Mouse (Mus musculus) small intestine, adult 2 months (tissue): ENCODE data around the gene Smg9. TPM values are rescaled to one million over a fixed set of nuclear protein-coding genes. Genes with fewer than 3 reads are reported as not detected.

Source experiments
- H3K27ac ChIP-seq: fragments of 200-500 bp; 2 replicates; pipeline ENCODE4 v1.5.1; 2012; ENCODE audit warnings: low read depth, low read length, control low read depth, inconsistent platforms; ENCODE audit not compliant: insufficient read depth
- H3K27me3 ChIP-seq: fragments of 200-500 bp; 2 replicates; pipeline ENCODE4 v1.6.1; 2012; ENCODE audit warnings: mild to moderate bottlenecking, moderate library complexity, low read length, inconsistent platforms; ENCODE audit not compliant: control insufficient read depth, insufficient read depth
- H3K36me3 ChIP-seq: fragments of 200-500 bp; 2 replicates; pipeline ENCODE4 v1.6.1; 2012; ENCODE audit warnings: mild to moderate bottlenecking, low read length, control low read depth, inconsistent platforms; ENCODE audit not compliant: control insufficient read depth, insufficient read depth
- H3K4me1 ChIP-seq: fragments of 200-500 bp; 2 replicates; pipeline ENCODE4 v1.6.1; 2012; ENCODE audit warnings: low read length, inconsistent platforms, mixed read lengths; ENCODE audit not compliant: control insufficient read depth, insufficient read depth, insufficient read length
- H3K4me3 ChIP-seq: fragments of 200-500 bp; 2 replicates; pipeline ENCODE4 v1.5.1; 2012; ENCODE audit warnings: low read depth, mild to moderate bottlenecking, control low read depth, inconsistent platforms, low read length, moderate library complexity
- CTCF ChIP-seq: fragments of 200-500 bp; IDR thresholded peaks from 2 replicates; pipeline ENCODE4 v1.5.1; 2012; ENCODE audit warnings: low read depth, mild to moderate bottlenecking, control low read depth, inconsistent platforms, low read length, moderate library complexity, mixed read lengths; ENCODE audit not compliant: insufficient replicate concordance, insufficient read length; ENCODE audit errors: extremely low read depth
- POLR2A ChIP-seq: fragments of 200-500 bp; IDR thresholded peaks from 2 replicates; pipeline ENCODE4 v1.6.1; 2012; ENCODE audit warnings: low read depth, mild to moderate bottlenecking, control low read depth, inconsistent platforms, low read length, moderate library complexity
- WGBS: fragments of 180-500 bp; shearing (Covaris S2); methylation state at CpG from one replicate; pipeline ENCODE4 v1.1.7; 2018; 5-methylcytosine and 5-hydroxymethylcytosine counted together
- polyA plus RNA-seq: library from polyadenylated mRNA; depleted of rRNA; stranded (reverse); fragments of >200 nt; gene quantifications from 2 replicates; pipeline ENCODE4 v1.2.3, GENCODE M21; 2012

Smg9 gene
- polyA plus RNA-seq, 1 experiment = 54.2 TPM

DNA sequence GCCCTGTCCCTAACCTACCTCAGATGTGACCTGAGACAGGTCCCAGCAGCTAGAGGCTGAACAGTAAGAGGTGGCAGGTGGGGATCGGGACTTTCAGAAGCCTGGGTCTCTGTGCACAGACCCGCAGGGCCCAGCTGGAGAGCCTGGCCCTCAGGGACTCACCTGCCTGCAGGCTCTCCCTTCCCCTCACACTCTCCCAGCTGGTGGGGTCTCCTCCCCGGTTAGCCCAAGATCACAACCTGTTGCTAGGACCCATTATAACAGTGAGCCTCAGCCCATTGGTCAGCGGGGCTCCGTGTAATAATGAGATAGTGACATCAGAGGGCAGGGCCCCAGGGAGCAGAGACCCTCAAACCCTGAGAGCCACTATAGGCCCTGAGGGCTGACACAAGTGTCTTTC, 35.9 kb downstream of the Smg9 start:
- TF ChIP-seq CTCF (no peak), POLR2A (no peak)
- Histone ChIP-seq H3K4me3 (no peak overlapping the region), H3K27ac (no peak overlapping the region), H3K27me3 (peaks cover 4% of the 10 kb centered on the region; the same call in 1 of the 2 replicates), H3K36me3 (no peaks in the 10 kb centered on the region), H3K4me1 (peaks cover 10% of the 10 kb centered on the region)
- WGBS = 83% methylated on average over 5 of the region's 5 CpGs

DNA sequence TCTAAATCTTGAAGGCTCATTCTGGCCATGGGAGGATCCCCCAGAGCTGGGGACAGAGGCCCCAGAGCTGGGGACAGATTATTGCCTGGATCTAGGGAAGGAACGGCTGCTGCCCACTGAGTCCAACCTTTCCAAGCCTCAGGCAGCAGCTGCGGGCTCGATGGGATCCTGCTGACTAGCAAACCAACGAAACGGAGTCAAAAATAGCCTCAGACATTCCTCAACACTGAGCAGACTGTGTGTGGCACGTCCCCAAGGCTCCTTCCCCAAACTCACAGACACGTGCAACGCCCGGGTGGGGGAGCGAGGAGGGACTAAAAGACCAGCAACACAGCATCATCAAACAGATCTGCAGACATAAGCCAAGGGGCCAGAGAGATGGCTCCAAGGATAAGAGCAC, 38.6 kb downstream of the Smg9 start:
- H3K4me1 ChIP-seq = no peaks in the 10 kb centered on the region
- H3K4me3 ChIP-seq = no peak overlapping the region
- TF ChIP-seq CTCF (no peak), POLR2A (no peak)
- no peaks in the 10 kb centered on the region for H3K36me3 ChIP-seq
- H3K27ac ChIP-seq = no peak overlapping the region
- H3K27me3 ChIP-seq = no peaks in the 10 kb centered on the region
- 60% methylated on average over 10 of the region's 10 CpGs for WGBS

DNA sequence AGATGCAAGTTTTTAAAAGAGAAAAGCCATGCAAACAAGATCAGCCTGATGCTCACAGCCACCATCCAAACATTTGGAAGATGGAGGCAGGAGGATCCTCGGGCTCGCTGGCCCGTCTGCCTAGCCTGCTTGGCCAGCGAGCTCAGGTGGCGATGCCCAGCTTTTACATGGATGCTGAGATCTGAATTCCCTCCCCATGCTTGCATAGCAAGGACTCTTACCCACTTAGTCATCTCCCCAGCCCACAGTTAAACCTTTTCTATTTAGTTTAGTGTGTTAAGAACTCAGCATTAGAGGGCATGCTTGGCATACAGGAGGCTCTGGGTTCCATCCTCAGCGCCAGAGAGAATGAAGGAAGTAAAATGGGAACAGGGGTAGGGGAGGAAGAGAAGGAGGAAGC, 39.8 kb downstream of the Smg9 start:
- no peak overlapping the region for H3K27ac ChIP-seq
- H3K4me1 ChIP-seq = no peaks in the 10 kb centered on the region
- no peak overlapping the region for H3K4me3 ChIP-seq
- TF ChIP-seq POLR2A (no peak), CTCF (no peak)
- WGBS = 75% methylated on average over 6 of the region's 6 CpGs
- H3K36me3 ChIP-seq = no peaks in the 10 kb centered on the region
- H3K27me3 ChIP-seq = no peaks in the 10 kb centered on the region

DNA sequence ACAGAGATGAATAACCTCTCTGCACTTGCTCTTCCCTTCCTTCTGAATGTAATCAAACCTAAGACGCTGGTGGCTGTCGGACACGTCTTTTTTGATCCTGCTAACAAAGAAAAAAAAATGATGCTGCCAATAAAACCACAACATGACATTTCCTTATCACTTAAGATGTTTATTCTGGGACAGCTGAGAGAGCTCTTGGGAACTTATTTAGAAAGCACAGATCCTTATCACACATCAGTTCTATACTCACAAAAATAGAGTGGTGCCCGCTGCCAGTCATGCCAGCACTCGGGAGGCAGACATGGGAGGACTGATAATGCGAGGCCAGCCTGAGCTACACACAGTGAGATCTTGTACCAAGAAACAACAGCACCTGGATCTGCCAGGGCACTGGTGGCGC, 40.5 kb downstream of the Smg9 start:
- WGBS = 50% methylated on average over 7 of the region's 7 CpGs
- TF ChIP-seq POLR2A (no peak), CTCF (no peak)

DNA sequence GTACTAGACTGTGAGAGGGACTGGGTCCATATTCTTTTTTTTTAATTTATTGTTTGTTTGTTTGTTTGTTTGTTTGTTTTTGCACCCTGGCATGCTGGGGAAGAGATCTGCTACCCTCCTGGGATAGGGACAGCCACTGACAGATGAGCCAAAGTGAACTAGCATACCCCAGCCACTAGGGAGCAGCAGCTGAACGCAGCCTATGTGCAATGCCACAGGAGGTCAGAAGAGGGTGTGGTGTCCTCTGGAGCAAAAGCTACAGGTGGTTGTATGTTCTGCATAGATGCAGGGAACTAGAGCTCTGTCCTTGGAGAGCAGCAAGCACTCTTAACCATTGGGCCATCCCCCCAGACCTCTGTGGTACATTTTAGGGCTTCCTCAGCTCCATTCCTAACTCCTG, 42.4 kb downstream of the Smg9 start:
- TF ChIP-seq POLR2A (no peak), CTCF (peak; percentile 98)
- Histone ChIP-seq H3K4me3 (no peak overlapping the region), H3K27me3 (no peaks in the 10 kb centered on the region), H3K36me3 (no peaks in the 10 kb centered on the region), H3K27ac (0 out of 2 replicates have a peak overlapping the region, but pooled peaks have one; percentile 36), H3K4me1 (no peaks in the 10 kb centered on the region)
- 11% methylated on average over 1 of the region's 1 CpGs for WGBS

More for the DNA sequence above, 40.5 kb downstream of the Smg9 start:
- Histone ChIP-seq H3K4me3 (no peak overlapping the region), H3K27me3 (no peaks in the 10 kb centered on the region), H3K36me3 (no peaks in the 10 kb centered on the region), H3K4me1 (no peaks in the 10 kb centered on the region), H3K27ac (no peak overlapping the region)

DNA sequence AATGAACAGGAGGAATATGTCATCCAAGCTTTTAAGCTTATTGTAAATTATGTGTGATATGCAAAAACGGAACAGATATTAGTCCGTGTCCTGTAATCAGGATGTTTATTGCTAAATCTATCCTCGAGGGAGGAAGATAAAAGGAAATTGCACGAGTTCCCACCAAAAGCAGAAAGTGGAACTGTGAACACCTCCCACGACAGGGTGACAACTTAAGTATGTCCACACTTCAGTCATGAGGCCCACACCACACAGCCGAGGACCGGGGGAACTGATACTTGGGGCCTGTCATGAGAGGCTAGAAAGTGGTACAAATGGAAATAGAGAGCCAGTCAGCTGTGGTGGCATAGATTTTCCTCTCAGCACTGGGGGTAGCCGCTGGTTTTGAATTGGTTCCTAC, 42.9 kb downstream of the Smg9 start:
- H3K36me3 ChIP-seq = no peaks in the 10 kb centered on the region
- 57% methylated on average over 8 of the region's 8 CpGs for WGBS
- no peaks in the 10 kb centered on the region for H3K27me3 ChIP-seq
- H3K27ac ChIP-seq = 0 out of 2 replicates have a peak overlapping the region, but pooled peaks have one; percentile 36
- H3K4me3 ChIP-seq = no peak overlapping the region
- TF ChIP-seq POLR2A (no peak), CTCF (no peak)
- H3K4me1 ChIP-seq = no peaks in the 10 kb centered on the region

DNA sequence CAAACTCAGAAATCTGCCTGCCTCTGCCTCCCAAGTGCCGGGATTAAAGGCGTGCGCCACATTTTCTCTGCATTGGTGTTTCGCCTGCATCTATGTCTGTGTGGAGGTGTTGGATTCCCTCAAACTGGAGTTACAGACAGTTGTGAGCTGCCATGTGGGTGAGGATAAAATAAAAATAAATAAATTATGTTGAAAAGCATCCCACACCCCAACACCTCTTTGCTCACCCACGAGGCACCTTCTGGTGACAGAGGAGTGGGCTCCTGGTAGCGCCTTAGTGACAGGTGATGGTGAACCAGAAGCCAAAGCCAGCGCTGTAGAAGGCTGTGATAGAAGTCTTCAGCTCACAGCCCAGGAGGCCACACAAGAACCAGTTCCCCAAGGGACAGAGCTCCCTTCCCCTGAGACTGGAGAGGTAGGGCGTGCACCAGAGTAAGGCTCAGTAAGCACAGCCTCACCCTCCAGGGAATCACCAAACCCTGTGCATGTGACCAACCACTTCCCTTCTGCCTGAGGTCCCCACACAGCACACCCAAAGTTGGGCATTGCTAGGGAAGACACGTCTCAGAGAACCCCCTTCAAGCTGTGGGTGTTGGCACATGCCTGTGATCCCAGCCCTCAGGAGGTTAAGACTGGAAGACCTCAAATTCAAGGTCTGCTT, 46.0 kb downstream of the Smg9 start:
- TF ChIP-seq POLR2A (no peak), CTCF (no peak)
- Histone ChIP-seq H3K27me3 (no peaks in the 10 kb centered on the region), H3K4me1 (0 out of 2 replicates have a peak, but pooled peaks cover 2% of the 10 kb centered on the region), H3K36me3 (no peaks in the 10 kb centered on the region), H3K27ac (no peak overlapping the region), H3K4me3 (no peak overlapping the region)
- 80% methylated on average over 9 of the region's 9 CpGs for WGBS

DNA sequence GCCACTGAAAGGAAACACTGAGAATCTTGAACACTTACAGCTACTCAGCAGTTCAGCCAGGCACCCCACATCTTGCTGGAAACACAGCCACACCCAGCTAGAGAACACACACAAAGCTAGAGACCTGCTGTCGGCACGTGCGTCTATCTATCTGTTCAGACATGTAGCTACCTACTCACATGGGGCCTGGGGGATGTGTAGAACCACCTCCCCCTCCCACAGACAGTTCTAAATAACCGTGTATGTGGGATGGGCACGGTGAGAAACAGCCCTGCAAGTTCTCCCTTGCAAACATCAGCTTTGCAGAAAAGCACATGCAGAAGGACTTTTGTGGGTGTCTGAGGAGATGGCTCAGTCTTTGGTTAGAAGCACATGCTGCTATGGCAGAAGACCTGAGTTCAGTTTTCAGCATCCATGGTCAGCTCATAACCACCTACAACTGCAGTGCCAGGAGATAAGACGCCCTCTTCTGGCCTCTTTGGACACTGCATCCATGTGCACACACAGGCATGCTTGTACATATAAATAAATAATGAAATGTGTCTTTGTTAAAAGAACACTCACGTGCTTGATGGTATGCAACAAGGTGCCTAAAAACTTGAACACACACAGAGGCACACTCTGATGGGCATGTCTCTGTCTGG, 47.4 kb downstream of the Smg9 start:
- H3K27me3 ChIP-seq = 0 out of 2 replicates have a peak, but pooled peaks cover under 1% of the 10 kb centered on the region
- WGBS = 55% methylated on average over 7 of the region's 7 CpGs
- TF ChIP-seq CTCF (no peak), POLR2A (no peak)
- H3K27ac ChIP-seq = no peak overlapping the region
- H3K4me3 ChIP-seq = no peak overlapping the region
- H3K4me1 ChIP-seq = peaks cover 4% of the 10 kb centered on the region; the same call in 1 of the 2 replicates
- no peaks in the 10 kb centered on the region for H3K36me3 ChIP-seq
